Mouse (Mus musculus) heart, postnatal 0 days (tissue): ENCODE data around the gene Celf2. TPM values are rescaled to one million over a fixed set of nuclear protein-coding genes. Genes with fewer than 3 reads are reported as not detected.

Source experiments
- ATAC-seq: fragments of 200-750 bp; cut with Nextera tagmentation; 2 replicates; pipeline ENCODE4 v1.8.0; 2017; ENCODE audit warnings: low read depth, moderate number of reproducible peaks, moderate library complexity; ENCODE audit not compliant: insufficient read depth
- DNase-seq: peaks from one replicate; pipeline ENCODE4 v3.0.0-alpha.2; 2016; ENCODE audit warnings: low spot score
- H3K27ac ChIP-seq: fragments of 300-500 bp; sonication (generic); 2 replicates; pipeline ENCODE4 v1.5.1; 2014; ENCODE audit warnings: low read depth, mild to moderate bottlenecking
- H3K27me3 ChIP-seq: fragments of 300-500 bp; sonication (generic); 2 replicates; pipeline ENCODE4 v1.6.1; 2014; ENCODE audit warnings: low read length, mixed read lengths; ENCODE audit not compliant: control insufficient read depth, insufficient read depth
- H3K36me3 ChIP-seq: fragments of 300-500 bp; sonication (generic); replicated peaks from 2 replicates; pipeline ENCODE4 v1.6.1; 2014; ENCODE audit warnings: low read length, mixed read lengths; ENCODE audit not compliant: control insufficient read depth, insufficient read depth
- H3K4me1 ChIP-seq: fragments of 300-500 bp; sonication (generic); 2 replicates; pipeline ENCODE4 v1.6.1; 2014; ENCODE audit warnings: antibody characterized with exemption; ENCODE audit not compliant: control insufficient read depth, insufficient read depth
- H3K4me2 ChIP-seq: fragments of 300-500 bp; sonication (generic); 2 replicates; pipeline ENCODE4 v1.6.1; 2014; ENCODE audit warnings: low read depth, mild to moderate bottlenecking, low read length, moderate library complexity
- H3K4me3 ChIP-seq: fragments of 300-500 bp; sonication (generic); 2 replicates; pipeline ENCODE4 v1.5.1; 2014; ENCODE audit warnings: low read depth, low read length
- H3K9ac ChIP-seq: fragments of 300-500 bp; sonication (generic); replicated peaks from 2 replicates; pipeline ENCODE4 v1.6.1; 2014; ENCODE audit warnings: low read depth, low read length, mixed read lengths
- H3K9me3 ChIP-seq: fragments of 300-500 bp; sonication (generic); replicated peaks from 2 replicates; pipeline ENCODE4 v1.6.1; 2016; ENCODE audit warnings: low read length; ENCODE audit not compliant: control insufficient read depth
- CTCF ChIP-seq: IDR thresholded peaks from 2 replicates; pipeline ENCODE4 v1.5.1; 2016; ENCODE audit warnings: antibody characterized with exemption, control low read depth, low read depth
- EP300 ChIP-seq: IDR thresholded peaks from 2 replicates; pipeline ENCODE4 v1.6.1; 2016; ENCODE audit warnings: antibody characterized with exemption, low read depth
- WGBS: fragments of 180-500 bp; shearing (Covaris S2); extraction: QIAGEN DNeasy Blood & Tissue Kit; methylation state at CpG from one replicate; pipeline ENCODE4 v1.1.7; 2014; 5-methylcytosine and 5-hydroxymethylcytosine counted together
- polyA plus RNA-seq: library from polyadenylated mRNA; unstranded; fragments of >200 nt; fragmentation: Nextera tagmentation; extraction: Ambion mirVana; gene quantifications from 2 replicates; pipeline ENCODE4 v1.2.1, GENCODE M21; 2015
- total RNA-seq: library from RNA; depleted of rRNA; stranded (reverse); fragments of >200 nt; gene quantifications from 2 replicates; pipeline ENCODE4 v1.2.3, GENCODE M21; 2014; ENCODE audit warnings: low replicate concordance

Celf2 gene
- total and polyA plus RNA-seq, 2 experiments from 2014 or later: 47.6 to 64.9 TPM

DNA sequence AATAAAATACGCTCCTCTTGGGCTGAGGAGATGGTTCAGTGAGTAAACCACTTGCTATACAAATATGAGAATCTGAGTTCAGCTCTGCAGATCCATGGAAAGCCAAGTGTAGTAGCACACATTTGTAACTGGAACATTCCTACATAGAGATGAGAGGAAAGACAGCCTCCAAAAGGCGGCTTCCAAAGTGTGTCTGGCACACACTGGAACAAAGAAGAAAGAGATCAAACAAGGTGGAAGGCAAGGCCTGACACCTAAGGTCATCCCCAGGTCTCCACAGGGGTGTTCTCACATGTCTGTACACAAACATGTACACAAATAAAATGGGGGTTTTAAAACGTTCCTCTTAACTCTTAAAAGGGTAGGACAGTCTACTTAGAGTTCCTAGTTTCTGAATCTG is 791.4 kb downstream of the Celf2 start:
- 48% methylated on average over 3 of the region's 3 CpGs for WGBS
- DNase-seq: no peak
- Histone ChIP-seq H3K36me3 (no peaks in the 10 kb centered on the region), H3K9ac (no peak overlapping the region), H3K4me2 (no peak overlapping the region), H3K27ac (no peak overlapping the region), H3K4me1 (peaks cover 11% of the 10 kb centered on the region), H3K27me3 (no peaks in the 10 kb centered on the region), H3K9me3 (no peaks in the 10 kb centered on the region), H3K4me3 (no peak overlapping the region)
- ATAC-seq: no peak
- TF ChIP-seq CTCF (no peak), EP300 (no peak)

- Histone ChIP-seq H3K9ac (no peak overlapping the region), H3K4me3 (no peak overlapping the region), H3K27me3 (no peaks in the 10 kb centered on the region), H3K36me3 (no peaks in the 10 kb centered on the region), H3K9me3 (no peaks in the 10 kb centered on the region), H3K4me2 (no peak overlapping the region), H3K4me1 (peaks cover under 1% of the 10 kb centered on the region; the same call in 1 of the 2 replicates), H3K27ac (no peak overlapping the region)
- ATAC-seq (no peak), DNase-seq (no peak)
- TF ChIP-seq EP300 (no peak), CTCF (no peak)
- 86% methylated on average over 3 of the region's 3 CpGs for WGBS
These were observed 793.8 kb downstream of the Celf2 start for GRCm38 (mm10) chr2:6715562-6715961.

DNA sequence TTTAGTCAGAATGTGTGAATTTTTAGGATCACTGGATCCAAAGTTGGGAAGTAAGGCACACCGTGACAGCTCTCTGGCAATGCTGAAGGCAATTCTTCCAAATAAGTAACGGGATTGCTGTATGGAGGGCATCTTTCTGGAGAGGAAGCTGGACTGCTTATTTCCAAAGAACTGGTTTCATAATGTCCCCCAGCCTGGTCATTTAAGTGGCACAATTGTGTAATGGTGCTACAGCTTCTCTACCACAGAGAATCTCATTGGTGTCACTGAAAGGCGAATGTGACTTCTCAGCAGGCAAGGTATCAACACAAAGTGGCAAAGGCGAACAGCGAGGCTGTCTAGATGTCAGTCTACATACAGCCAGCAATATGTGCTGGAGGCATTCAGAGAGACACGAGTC is 795.8 kb downstream of the Celf2 start:
- Histone ChIP-seq H3K27me3 (no peaks in the 10 kb centered on the region), H3K9me3 (no peaks in the 10 kb centered on the region), H3K9ac (no peak overlapping the region), H3K4me1 (no peaks in the 10 kb centered on the region), H3K4me2 (no peak overlapping the region), H3K4me3 (no peak overlapping the region), H3K36me3 (no peaks in the 10 kb centered on the region), H3K27ac (no peak overlapping the region)
- no peak for DNase-seq
- WGBS: 91% methylated on average over 6 of the region's 6 CpGs
- ATAC-seq: no peak
- TF ChIP-seq EP300: no peak
- TF ChIP-seq CTCF: no peak

DNA sequence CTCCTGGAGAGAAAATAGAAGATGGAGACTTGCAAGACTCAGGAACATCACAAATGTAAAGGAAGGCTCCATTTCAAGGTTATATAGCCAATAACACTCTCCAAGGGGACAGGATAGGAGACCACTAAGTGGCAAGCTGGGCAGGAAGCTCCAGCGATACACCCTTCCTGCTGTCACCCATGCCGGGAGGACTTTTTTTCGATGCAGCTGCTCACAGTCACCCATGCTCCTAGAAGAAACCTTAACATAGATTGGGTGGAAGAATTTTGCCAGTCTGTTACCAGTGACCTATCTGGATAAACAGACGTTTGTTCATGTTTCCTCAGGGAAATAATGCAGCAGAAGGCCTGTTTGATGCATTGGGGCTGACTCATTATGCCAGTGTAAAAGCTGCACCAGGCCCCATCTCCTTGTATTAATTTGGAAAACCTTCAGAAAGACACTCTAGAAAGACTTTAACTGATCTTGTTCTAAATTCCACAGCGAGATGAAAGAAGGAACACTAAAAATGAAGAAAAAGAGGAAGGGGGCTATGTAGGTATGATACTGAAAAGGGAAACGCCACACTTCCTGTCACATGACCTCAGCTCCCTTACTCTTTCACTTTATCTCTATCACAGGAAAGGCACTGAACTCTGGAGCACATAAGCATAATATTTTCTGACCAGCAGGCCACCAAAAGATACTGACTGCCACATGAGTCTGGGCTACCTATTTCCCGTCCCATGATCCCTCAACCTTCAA is 798.5 kb downstream of the Celf2 start:
- Histone ChIP-seq H3K4me2 (no peak overlapping the region), H3K9me3 (no peaks in the 10 kb centered on the region), H3K27me3 (no peaks in the 10 kb centered on the region), H3K27ac (peak overlapping the region; percentile 34; the same call in 1 of the 2 replicates), H3K9ac (no peak overlapping the region), H3K36me3 (no peaks in the 10 kb centered on the region), H3K4me1 (0 out of 2 replicates have a peak, but pooled peaks cover 5% of the 10 kb centered on the region), H3K4me3 (no peak overlapping the region)
- DNase-seq (peak; percentile 17), ATAC-seq (no peak)
- WGBS: 64% methylated on average over 7 of the region's 7 CpGs
- TF ChIP-seq EP300: no peak
- TF ChIP-seq CTCF: no peak

GRCm38 (mm10) chr2:6707959-6708519 is 801.3 kb downstream of the Celf2 start:
- no peaks in the 10 kb centered on the region for H3K36me3 ChIP-seq
- 30% methylated on average over 5 of the region's 5 CpGs for WGBS
- H3K27me3 ChIP-seq: no peaks in the 10 kb centered on the region
- H3K9me3 ChIP-seq: no peaks in the 10 kb centered on the region
- H3K4me2 ChIP-seq: no peak overlapping the region
- DNase-seq (no peak), ATAC-seq (no peak)
- H3K27ac ChIP-seq: peak overlapping the region; percentile 51; the same call in 1 of the 2 replicates
- no peak overlapping the region for H3K4me3 ChIP-seq
- H3K9ac ChIP-seq: no peak overlapping the region
- 0 out of 2 replicates have a peak, but pooled peaks cover 13% of the 10 kb centered on the region for H3K4me1 ChIP-seq
- TF ChIP-seq EP300 (no peak), CTCF (no peak)
